Mouse (Mus musculus) heart, postnatal 10 days (tissue): Measurements from ENCODE around the gene Olfr1. TPM values are rescaled to one million over a fixed set of nuclear protein-coding genes. Genes with fewer than 3 reads are reported as not detected.

ENCODE experiments used
- DNase-seq, 2 experiments: peaks; one replicate each; pipeline ENCODE4 v3.0.0; 2021
- intact Hi-C: fragments of 180-260 bp; cut with DNase I; formaldehyde crosslinking; loops from one replicate; pipeline ENCODE4 v1.15.1; 2025
- total RNA-seq, 2 experiments: library from RNA; stranded (reverse); gene quantifications; 2 replicates each; pipeline ENCODE4 v1.2.3; 2021

Gene Olfr1
- total RNA-seq, result not detected

- DNase-seq, result no peak
- intact Hi-C loops, result no loop called here
These were observed at the start of gene Olfr1 for GRCm38 (mm10) chr11:73399514-73399913. Olfr1 (minus strand) TSS chr11:73399614.

DNA sequence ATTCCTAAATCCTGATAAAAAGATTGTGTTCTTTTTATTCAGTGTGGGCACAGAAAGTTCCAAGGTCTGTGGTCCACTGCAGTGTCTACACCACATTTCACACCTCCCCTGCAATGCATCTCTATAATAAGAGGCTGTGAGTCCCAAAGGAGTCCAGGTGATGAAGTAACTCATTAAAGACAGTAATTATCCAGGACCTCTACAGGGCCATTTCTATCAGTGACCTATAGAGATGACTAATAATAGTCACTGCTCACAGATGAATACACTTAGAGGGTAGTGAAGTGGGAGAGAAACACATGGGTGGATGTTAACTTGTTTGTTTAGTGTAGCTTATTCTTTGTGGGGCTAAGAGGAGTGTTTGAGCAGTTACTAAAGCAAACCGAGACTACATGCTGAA, 29.0 kb upstream of the Olfr1 start, which contains the start of gene Olfr378:
Gene Olfr378, minus strand, starts transcription at position 101 of the 400 bp plus-strand sequence.
- DNase-seq, result no peak
- intact Hi-C loops, result no loop called here

DNA sequence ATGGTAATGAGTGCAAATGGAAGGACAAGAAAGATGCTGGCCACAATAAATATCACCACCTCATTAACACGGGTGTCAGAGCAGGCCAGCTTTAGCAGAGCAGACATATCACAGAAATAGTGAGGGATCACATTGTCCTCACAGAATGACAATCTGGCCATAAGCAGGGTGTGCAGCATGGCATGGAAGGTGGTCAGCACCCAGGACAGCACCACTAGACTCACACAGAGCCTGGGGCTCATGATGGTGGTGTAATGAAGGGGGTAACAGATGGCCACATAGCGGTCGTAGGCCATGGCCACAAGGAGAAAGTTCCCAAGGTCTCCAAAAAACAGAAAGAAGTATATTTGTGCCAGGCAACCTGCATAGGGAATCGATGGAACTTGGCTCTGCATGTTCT, 4.0 kb downstream of the Olfr1 start:
- DNase-seq, result peak in 1 of 2 experiments; percentile 0
- intact Hi-C loops, result no loop called here

GRCm38 (mm10) chr11:73370946-73371345, 28.5 kb downstream of the Olfr1 start, which contains the start of gene Olfr376:
Olfr376 (plus strand) TSS chr11:73371246.
- DNase-seq, result no peak

DNA sequence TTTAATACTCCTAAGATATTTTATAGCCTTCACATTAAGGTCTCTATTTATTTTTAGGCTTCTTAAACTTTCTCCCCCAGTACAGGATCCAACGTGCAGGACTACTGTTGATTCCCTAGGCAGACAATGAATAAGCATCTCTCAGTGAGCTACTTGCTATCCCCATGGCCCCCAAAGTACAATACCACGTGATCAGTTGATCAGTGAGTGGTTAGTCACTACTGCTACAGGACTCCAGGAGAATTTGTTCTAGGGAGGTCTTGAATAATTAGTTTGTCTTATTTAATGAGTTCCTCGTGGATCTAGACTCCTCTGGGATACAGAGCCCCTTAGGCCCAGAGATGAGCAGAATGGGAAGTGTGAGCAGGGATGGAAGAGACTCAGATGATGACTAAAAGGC, 48.9 kb downstream of the Olfr1 start, which contains the start of gene Olfr20:
Gene Olfr20, plus strand, starts transcription at position 301 of the 400 bp plus-strand sequence.
- DNase-seq, result no peak
- intact Hi-C loops, result no loop called here

More at GRCm38 (mm10) chr11:73370946-73371345, 28.5 kb downstream of the Olfr1 start, which contains the start of gene Olfr376:
- intact Hi-C loops, result no loop called here

Other genes with a start within 250 kb of the Olfr1 start
- 1 to 10 TPM; 7.4 to 8.1 TPM for gene P2rx5, start 239.2 kb downstream of the Olfr1 start, total RNA-seq
- 10 to 100 TPM; 71.4 to 82.7 TPM for gene Emc6, start 222.6 kb downstream of the Olfr1 start, total RNA-seq
- gene Tax1bp3, start 222.5 kb downstream of the Olfr1 start, total RNA-seq, result 100 to 1,000 TPM in 1 of 2 experiments, 10 to 100 TPM in 1; 89.1 to 105 TPM
- gene Ctns, start 200.6 kb downstream of the Olfr1 start, total RNA-seq, result 10 to 100 TPM; 11.7 to 13.9 TPM
- gene Shpk, start 200.2 kb downstream of the Olfr1 start, total RNA-seq, result 1 to 10 TPM; 1.5 to 2.0 TPM
- gene Trpv1, start 165.3 kb downstream of the Olfr1 start, total RNA-seq, result not detected
- gene Trpv3, start 132.2 kb downstream of the Olfr1 start, total RNA-seq, result under 1 TPM; 0.05 to 0.20 TPM
- 1 to 10 TPM in 1 of 2 experiments, under 1 TPM in 1; 0.72 to 3.3 TPM for gene Aspa, start 70.0 kb downstream of the Olfr1 start, total RNA-seq
- not detected for gene Gm49340, start 69.9 kb downstream of the Olfr1 start, total RNA-seq
- gene Spata22, start 69.9 kb downstream of the Olfr1 start, total RNA-seq, result not detected
- not detected for gene Olfr20, start 48.8 kb downstream of the Olfr1 start, total RNA-seq
- gene Olfr376, start 28.4 kb downstream of the Olfr1 start, total RNA-seq, result not detected
- not detected for gene Olfr378, start 28.9 kb upstream of the Olfr1 start, total RNA-seq
- not detected for gene Olfr380, start 57.9 kb upstream of the Olfr1 start, total RNA-seq
- gene Olfr381, start 92.0 kb upstream of the Olfr1 start, total RNA-seq, result not detected
- not detected for gene Olfr382, start 117.6 kb upstream of the Olfr1 start, total RNA-seq
- not detected for gene Olfr385, start 193.4 kb upstream of the Olfr1 start, total RNA-seq
- not detected for gene Olfr384, start 199.0 kb upstream of the Olfr1 start, total RNA-seq